Mouse (Mus musculus) bone marrow macrophage, adult 2 months (primary cell): Measurements from ENCODE around the gene Ntf3.

ENCODE experiments used
- CTCF ChIP-seq: IDR thresholded peaks from 2 replicates; pipeline ENCODE4 v1.5.1; 2012; ENCODE audit warnings: low read depth, mild to moderate bottlenecking, low read length, moderate library complexity
- POLR2A ChIP-seq: IDR thresholded peaks from 2 replicates; pipeline ENCODE4 v1.6.1; 2012; ENCODE audit warnings: mild to moderate bottlenecking, low read depth, low read length, borderline replicate concordance

DNA sequence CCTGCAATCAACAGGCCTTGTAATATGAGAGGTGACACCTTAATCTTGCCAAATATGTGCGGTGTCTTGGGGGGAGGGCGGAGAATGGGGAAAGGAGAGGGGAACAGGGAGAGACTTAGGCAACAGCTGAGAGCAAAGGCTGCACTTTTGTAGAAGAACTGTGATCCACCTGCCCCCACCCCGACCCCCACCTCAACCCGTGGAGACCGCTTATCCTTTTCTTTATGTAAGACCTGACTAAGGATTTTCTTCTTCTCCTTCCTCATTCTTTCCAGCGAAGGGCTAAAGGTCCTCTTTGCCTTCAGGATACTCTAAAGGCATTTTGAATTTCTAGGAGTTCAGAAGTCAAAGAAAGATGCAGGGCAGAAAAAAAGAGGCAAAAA is 489 bp upstream of the Ntf3 start:
- TF ChIP-seq CTCF (no peak), POLR2A (no peak)
